Mouse (Mus musculus) thymus, adult 2 months (tissue): ENCODE measurements around the gene Fam83g.

Experiments
- CTCF ChIP-seq: fragments of 200-500 bp; IDR thresholded peaks from 2 replicates; pipeline ENCODE4 v1.5.1; 2012; ENCODE audit warnings: mild to moderate bottlenecking, control low read depth, low read length, moderate library complexity, borderline replicate concordance; ENCODE audit not compliant: control insufficient read depth, poor library complexity, insufficient read depth; ENCODE audit errors: extremely low read depth
- POLR2A ChIP-seq: fragments of 200-500 bp; IDR thresholded peaks from 2 replicates; pipeline ENCODE4 v1.6.1; 2012; ENCODE audit warnings: mild to moderate bottlenecking, low read length, control low read depth, moderate library complexity; ENCODE audit not compliant: control insufficient read depth, poor library complexity, insufficient read depth; ENCODE audit errors: extremely low read depth

DNA sequence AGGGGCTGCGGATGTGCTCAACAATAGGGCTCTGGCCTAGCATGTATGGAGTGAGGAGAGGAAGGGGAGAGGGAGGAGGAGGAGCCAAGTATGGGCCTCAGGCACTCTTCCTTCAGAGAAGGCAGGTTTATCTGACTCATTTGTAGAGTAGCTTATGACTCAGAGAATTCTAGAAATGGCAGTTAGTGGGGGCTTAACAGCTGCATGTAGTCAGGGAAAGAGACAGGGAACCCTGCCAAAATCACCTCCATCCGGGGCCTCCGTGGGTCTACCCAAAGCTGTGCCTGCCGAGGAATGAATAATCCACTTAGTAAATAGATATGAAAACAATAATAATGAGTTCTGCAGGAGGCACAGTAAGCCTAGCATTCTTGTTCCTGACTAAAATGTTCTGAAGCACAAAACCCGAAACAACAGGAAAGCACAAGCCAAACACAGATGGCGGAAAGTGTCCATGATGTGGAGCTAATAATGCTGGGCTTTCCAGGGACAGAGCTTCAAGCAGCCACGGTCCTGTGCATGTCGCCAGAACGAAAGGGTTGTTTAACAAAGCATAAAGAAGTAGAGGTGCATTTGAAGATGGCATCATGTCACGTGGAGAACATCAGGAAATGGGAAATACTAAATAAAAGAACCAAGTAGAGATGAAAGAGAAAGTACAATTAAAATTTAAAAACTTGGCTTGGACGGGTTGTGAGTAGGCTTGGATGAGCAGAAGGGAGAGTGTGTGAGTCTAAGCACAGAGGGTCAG, 39.1 kb upstream of the Fam83g start:
- TF ChIP-seq CTCF (no peak), POLR2A (no peak)
